13 mouse cellular contexts compared by ENCODE assay signal in genomic region chrX:106628514-106628913, GRCm38 (mm10). TPM values are rescaled to one million over a fixed set of nuclear protein-coding genes. Genes with fewer than 3 reads are reported as not detected.
"Had no signal": no experiment of that assay in that cellular context is flagged by ENCODE, and none has a peak within 500 bp of the region (broad histone marks: within the 10 kb centered on the region; RNA-seq: fewer than 3 reads in every experiment).

No protein-coding gene starts in this region.

- DNase-seq: kidney, adult 9 months; kidney, postnatal 36 days; layer of hippocampus, adult 9-11 months; layer of hippocampus, postnatal 36 days; lung, adult 18-20 months; lung, postnatal 36 days; right cerebral cortex, postnatal 14 days; thymus, postnatal 4 days had no signal

- ATAC-seq: lung, postnatal 0 days; midbrain, embryonic 15.5 days had no signal

RNA-seq across cellular contexts. Expression of gene Gm5127, which starts 45.5 kb away (rescaled TPM):
- total RNA-seq: monocyte, adult 5-6 weeks had no signal
- polyA plus RNA-seq: limb, embryonic 15.5 days; testis, adult 2 months had no signal
